Mouse (Mus musculus) limb, embryonic 11.5 days (tissue): Measurements from ENCODE around the gene Prkar1a. TPM values are rescaled to one million over a fixed set of nuclear protein-coding genes. Genes with fewer than 3 reads are reported as not detected.

Experiments used
- ATAC-seq: fragments of 200-750 bp; cut with Nextera tagmentation; 2 replicates; pipeline ENCODE4 v1.8.0; 2017; ENCODE audit warnings: low read depth; ENCODE audit not compliant: insufficient number of reproducible peaks, low FRiP score, low TSS enrichment
- DNase-seq: peaks from one replicate; pipeline ENCODE4 v3.0.0-alpha.2; 2015; ENCODE audit warnings: low spot score
- H3K27ac ChIP-seq: fragments of 300-500 bp; sonication (generic); replicated peaks from 2 replicates; pipeline ENCODE4 v1.5.1; 2014; ENCODE audit warnings: low read depth, mild to moderate bottlenecking, low read length
- H3K27me3 ChIP-seq: fragments of 300-500 bp; sonication (generic); 2 replicates; pipeline ENCODE4 v1.6.1; 2014; ENCODE audit warnings: mild to moderate bottlenecking, low read length, mixed read lengths; ENCODE audit not compliant: control insufficient read depth, insufficient read depth
- H3K36me3 ChIP-seq: fragments of 300-500 bp; sonication (generic); 2 replicates; pipeline ENCODE4 v1.6.1; 2014; ENCODE audit warnings: mild to moderate bottlenecking, low read length, moderate library complexity, mixed read lengths; ENCODE audit not compliant: control insufficient read depth, insufficient read depth
- H3K4me1 ChIP-seq: fragments of 300-500 bp; sonication (generic); 2 replicates; pipeline ENCODE4 v1.6.1; 2014; ENCODE audit warnings: low read length, mixed read lengths; ENCODE audit not compliant: control insufficient read depth, insufficient read depth
- H3K4me2 ChIP-seq: fragments of 300-500 bp; sonication (generic); 2 replicates; pipeline ENCODE4 v1.6.1; 2014; ENCODE audit warnings: low read depth, mild to moderate bottlenecking, moderate library complexity; ENCODE audit not compliant: severe bottlenecking
- H3K4me3 ChIP-seq: fragments of 300-500 bp; sonication (generic); 2 replicates; pipeline ENCODE4 v1.5.1; 2014; ENCODE audit warnings: low read depth, low read length
- H3K9ac ChIP-seq: fragments of 300-500 bp; sonication (generic); 2 replicates; pipeline ENCODE4 v1.6.1; 2014; ENCODE audit warnings: mild to moderate bottlenecking, low read length
- H3K9me3 ChIP-seq: fragments of 300-500 bp; sonication (generic); 2 replicates; pipeline ENCODE4 v1.6.1; 2016; ENCODE audit warnings: low read length; ENCODE audit not compliant: control insufficient read depth
- WGBS: fragments of 180-500 bp; shearing (Covaris S2); extraction: QIAGEN DNeasy Blood & Tissue Kit; methylation state at CpG from one replicate; pipeline ENCODE4 v1.1.7; 2014; 5-methylcytosine and 5-hydroxymethylcytosine counted together
- polyA plus RNA-seq: library from polyadenylated mRNA; unstranded; fragments of >200 nt; fragmentation: Nextera tagmentation; extraction: Ambion mirVana; gene quantifications from 2 replicates; pipeline ENCODE4 v1.2.1, GENCODE M21; 2014

Prkar1a gene
- polyA plus RNA-seq, 1 experiment from 2014 or later = 384 TPM

- DNase-seq (no peak), ATAC-seq (no peak)
- Histone ChIP-seq H3K9me3 (no peaks in the 10 kb centered on the region), H3K27ac (no peak overlapping the region), H3K4me1 (no peaks in the 10 kb centered on the region), H3K27me3 (no peaks in the 10 kb centered on the region), H3K4me2 (no peak overlapping the region), H3K9ac (no peak overlapping the region), H3K4me3 (no peak overlapping the region), H3K36me3 (peaks cover 7% of the 10 kb centered on the region; the same call in 1 of the 2 replicates)
- WGBS = 70% methylated on average over 21 of the region's 21 CpGs
These were observed 23.9 kb downstream of the Prkar1a start for GRCm38 (mm10) chr11:109672881-109673739.

- 91% methylated on average over 7 of the region's 7 CpGs for WGBS
- Histone ChIP-seq H3K4me2 (no peak overlapping the region), H3K27me3 (no peaks in the 10 kb centered on the region), H3K4me1 (no peaks in the 10 kb centered on the region), H3K27ac (no peak overlapping the region), H3K4me3 (no peak overlapping the region), H3K9ac (no peak overlapping the region), H3K9me3 (no peaks in the 10 kb centered on the region), H3K36me3 (peaks cover 5% of the 10 kb centered on the region; the same call in 1 of the 2 replicates)
- DNase-seq (no peak), ATAC-seq (no peak)
These were observed 24.5 kb downstream of the Prkar1a start for GRCm38 (mm10) chr11:109673741-109674140.

- Histone ChIP-seq H3K4me1 (no peaks in the 10 kb centered on the region), H3K9me3 (no peaks in the 10 kb centered on the region), H3K27me3 (no peaks in the 10 kb centered on the region), H3K4me2 (no peak overlapping the region), H3K36me3 (peaks cover 5% of the 10 kb centered on the region; the same call in 1 of the 2 replicates), H3K27ac (no peak overlapping the region), H3K4me3 (no peak overlapping the region), H3K9ac (no peak overlapping the region)
- 74% methylated on average over 11 of the region's 11 CpGs for WGBS
- DNase-seq (no peak), ATAC-seq (no peak)
These were observed 25.3 kb downstream of the Prkar1a start for GRCm38 (mm10) chr11:109674542-109674941.

GRCm38 (mm10) chr11:109675208-109675607 is 26.0 kb downstream of the Prkar1a start:
- Histone ChIP-seq H3K9me3 (no peaks in the 10 kb centered on the region), H3K4me3 (no peak overlapping the region), H3K9ac (no peak overlapping the region), H3K27me3 (no peaks in the 10 kb centered on the region), H3K36me3 (no peaks in the 10 kb centered on the region), H3K4me2 (no peak overlapping the region), H3K27ac (no peak overlapping the region), H3K4me1 (no peaks in the 10 kb centered on the region)
- WGBS = 87% methylated on average over 3 of the region's 3 CpGs
- ATAC-seq = no peak
- no peak for DNase-seq

- 89% methylated on average over 9 of the region's 9 CpGs for WGBS
- Histone ChIP-seq H3K27me3 (no peaks in the 10 kb centered on the region), H3K9me3 (no peaks in the 10 kb centered on the region), H3K4me3 (no peak overlapping the region), H3K4me2 (no peak overlapping the region), H3K27ac (no peak overlapping the region), H3K4me1 (no peaks in the 10 kb centered on the region), H3K9ac (no peak overlapping the region), H3K36me3 (no peaks in the 10 kb centered on the region)
- DNase-seq (no peak), ATAC-seq (no peak)
These were observed 26.6 kb downstream of the Prkar1a start for GRCm38 (mm10) chr11:109675771-109676170.

- Histone ChIP-seq H3K36me3 (no peaks in the 10 kb centered on the region), H3K9me3 (no peaks in the 10 kb centered on the region), H3K4me1 (no peaks in the 10 kb centered on the region), H3K4me3 (no peak overlapping the region), H3K27ac (no peak overlapping the region), H3K4me2 (no peak overlapping the region), H3K9ac (no peak overlapping the region), H3K27me3 (no peaks in the 10 kb centered on the region)
- 82% methylated on average over 12 of the region's 12 CpGs for WGBS
- no peak for ATAC-seq
- DNase-seq = no peak
These were observed 27.6 kb downstream of the Prkar1a start for GRCm38 (mm10) chr11:109676621-109677373.

- Histone ChIP-seq H3K4me3 (no peak overlapping the region), H3K4me2 (no peak overlapping the region), H3K27ac (no peak overlapping the region), H3K9me3 (no peaks in the 10 kb centered on the region), H3K9ac (no peak overlapping the region), H3K4me1 (no peaks in the 10 kb centered on the region), H3K36me3 (no peaks in the 10 kb centered on the region), H3K27me3 (no peaks in the 10 kb centered on the region)
- ATAC-seq (no peak), DNase-seq (no peak)
- 77% methylated on average over 12 of the region's 12 CpGs for WGBS
These were observed 29.1 kb downstream of the Prkar1a start for GRCm38 (mm10) chr11:109678291-109678690.

GRCm38 (mm10) chr11:109680934-109681333 is 31.7 kb downstream of the Prkar1a start:
- Histone ChIP-seq H3K4me1 (no peaks in the 10 kb centered on the region), H3K4me3 (no peak overlapping the region), H3K36me3 (no peaks in the 10 kb centered on the region), H3K9ac (no peak overlapping the region), H3K9me3 (no peaks in the 10 kb centered on the region), H3K27me3 (no peaks in the 10 kb centered on the region), H3K27ac (no peak overlapping the region), H3K4me2 (no peak overlapping the region)
- DNase-seq (no peak), ATAC-seq (no peak)
- 81% methylated on average over 9 of the region's 9 CpGs for WGBS
